Mouse (Mus musculus): Measurements from ENCODE around the gene Dstyk.

DNA sequence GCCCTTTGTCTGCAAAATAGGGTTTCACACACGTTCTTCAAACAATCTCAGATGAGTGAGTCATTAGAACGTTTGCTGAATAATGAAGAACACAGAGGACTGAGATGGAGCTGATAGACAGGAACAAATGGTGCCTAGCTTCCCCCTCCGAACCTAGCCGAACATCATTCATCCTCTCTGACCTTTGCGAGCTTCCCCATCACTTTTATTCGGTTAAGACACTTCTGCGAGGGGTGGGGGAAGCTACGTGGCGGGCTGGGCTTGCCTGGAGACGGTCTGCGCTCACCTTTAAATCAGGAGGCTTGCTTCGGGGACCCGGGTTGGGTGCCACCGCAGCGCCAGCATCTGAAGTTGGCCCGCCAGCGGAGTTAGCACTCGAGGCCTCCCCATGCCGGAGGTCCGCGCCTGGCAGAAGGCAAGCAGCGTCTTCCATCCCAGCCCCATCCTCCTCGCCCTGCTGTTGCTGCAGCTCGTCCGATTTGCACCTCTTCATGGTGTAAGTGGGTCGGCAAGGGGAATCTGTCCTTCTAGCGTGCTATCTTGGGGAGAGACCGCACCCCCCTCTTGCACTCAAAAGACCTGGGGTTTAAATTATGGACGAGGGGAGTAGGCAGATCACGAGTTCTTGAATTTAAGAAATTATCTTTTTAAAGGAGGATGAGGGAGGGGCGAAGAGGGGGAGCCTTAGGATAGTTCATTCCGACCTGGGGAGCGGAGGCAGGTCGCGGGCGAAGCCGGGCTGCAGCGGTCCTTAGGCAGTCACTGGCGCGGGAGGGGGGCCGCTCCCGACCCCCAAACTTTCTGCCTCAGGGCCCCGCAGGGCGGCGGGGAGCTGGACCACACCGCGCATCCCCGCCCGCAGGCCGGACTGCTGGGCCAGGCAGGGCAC lies 26.4 kb upstream of the Dstyk start, which contains the start of gene Tmcc2:
- TF ChIP-seq CTCF (IDR thresholded peaks at IDR 0.05) (no peak), EP300 (IDR thresholded peaks at IDR 0.05) (no peak)
